In the genomic region with DNA sequence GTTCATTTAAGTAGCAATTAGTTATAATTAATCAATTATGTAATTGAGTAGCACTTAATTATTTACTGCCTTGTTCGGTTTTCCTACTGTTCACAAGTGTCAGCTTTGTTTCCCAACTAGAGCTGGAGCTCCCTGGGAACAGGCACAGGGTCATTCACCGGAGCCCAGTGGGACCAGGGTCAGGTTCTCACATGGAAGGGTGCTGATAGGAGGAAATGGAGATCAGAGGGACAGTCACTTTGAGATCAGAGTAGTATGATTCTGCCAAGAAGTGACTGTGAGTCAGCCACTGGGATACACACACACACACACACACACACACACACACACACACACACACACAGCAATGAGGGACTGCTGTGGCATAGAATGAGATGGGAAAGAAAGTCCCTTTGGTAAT, we compare ENCODE assay signal across 17 mouse cellular contexts.
"Had no signal": no experiment of that assay in that cellular context is flagged by ENCODE, and none has a peak within 500 bp of the region (broad histone marks: within the 10 kb centered on the region; RNA-seq: fewer than 3 reads in every experiment).

No protein-coding gene starts in this region.

- H3K27ac ChIP-seq: intestine, embryonic 15.5 days; kidney, embryonic 15.5 days; left cerebral cortex, adult 2 months; limb, embryonic 12.5 days; liver, embryonic 12.5 days; macrophage; midbrain, embryonic 12.5 days; stomach, postnatal 0 days had no signal

- H3K9ac ChIP-seq: intestine, embryonic 15.5 days; kidney, embryonic 15.5 days; limb, embryonic 12.5 days; liver, embryonic 12.5 days; lung, embryonic 14.5 days; midbrain, embryonic 12.5 days had no signal

- H3K9me3 ChIP-seq: intestine, embryonic 15.5 days; kidney, embryonic 15.5 days; limb, embryonic 12.5 days; liver, embryonic 12.5 days; midbrain, embryonic 12.5 days had no signal

- ATAC-seq: intestine, embryonic 15.5 days; liver, embryonic 12.5 days; midbrain, embryonic 16.5 days had no signal

- H3K36me3 ChIP-seq: intestine, embryonic 15.5 days; kidney, embryonic 15.5 days; limb, embryonic 12.5 days; liver, embryonic 12.5 days; midbrain, embryonic 12.5 days had no signal

- DNase-seq: kidney, adult 2 months; kidney, postnatal 14 days; lung, embryonic 14.5 days; lung, postnatal 10 days; right cerebral cortex, adult 18-20 months; right cerebral cortex, postnatal 25 days; thymus, postnatal 4 days had no signal

- H3K4me1 ChIP-seq: intestine, embryonic 15.5 days; liver, embryonic 12.5 days; megakaryocyte, embryonic 14.5 days had no signal

- H3K4me2 ChIP-seq: intestine, embryonic 15.5 days; kidney, embryonic 15.5 days; limb, embryonic 12.5 days; liver, embryonic 12.5 days; lung, embryonic 14.5 days; midbrain, embryonic 12.5 days had no signal

- H3K27me3 ChIP-seq: intestine, embryonic 15.5 days; kidney, embryonic 15.5 days; limb, embryonic 12.5 days; liver, embryonic 12.5 days; megakaryocyte, embryonic 14.5 days; midbrain, embryonic 12.5 days had no signal

- H3K4me3 ChIP-seq: intestine, embryonic 15.5 days; kidney, embryonic 15.5 days; left cerebral cortex, adult 2 months; limb, embryonic 12.5 days; liver, embryonic 12.5 days; megakaryocyte, embryonic 14.5 days; midbrain, embryonic 12.5 days had no signal
